Mouse (Mus musculus) adrenal gland, adult 10 weeks (tissue): ENCODE measurements around the gene Ccnd2. TPM values are rescaled to one million over a fixed set of nuclear protein-coding genes. Genes with fewer than 3 reads are reported as not detected.

Source experiments
- polyA plus RNA-seq: library from polyadenylated mRNA; stranded (reverse); fragments of 350-450 nt; fragmentation: Illumina TruSeq; extraction: RNeasy Lipid Tissue Mini Kit (QIAGEN cat#74804); gene quantifications from one replicate; pipeline ENCODE4 v1.2.3, GENCODE M21; 2014; ENCODE audit warnings: low read depth, low replicate concordance

Gene Ccnd2
- 243 TPM for polyA plus RNA-seq

DNA sequence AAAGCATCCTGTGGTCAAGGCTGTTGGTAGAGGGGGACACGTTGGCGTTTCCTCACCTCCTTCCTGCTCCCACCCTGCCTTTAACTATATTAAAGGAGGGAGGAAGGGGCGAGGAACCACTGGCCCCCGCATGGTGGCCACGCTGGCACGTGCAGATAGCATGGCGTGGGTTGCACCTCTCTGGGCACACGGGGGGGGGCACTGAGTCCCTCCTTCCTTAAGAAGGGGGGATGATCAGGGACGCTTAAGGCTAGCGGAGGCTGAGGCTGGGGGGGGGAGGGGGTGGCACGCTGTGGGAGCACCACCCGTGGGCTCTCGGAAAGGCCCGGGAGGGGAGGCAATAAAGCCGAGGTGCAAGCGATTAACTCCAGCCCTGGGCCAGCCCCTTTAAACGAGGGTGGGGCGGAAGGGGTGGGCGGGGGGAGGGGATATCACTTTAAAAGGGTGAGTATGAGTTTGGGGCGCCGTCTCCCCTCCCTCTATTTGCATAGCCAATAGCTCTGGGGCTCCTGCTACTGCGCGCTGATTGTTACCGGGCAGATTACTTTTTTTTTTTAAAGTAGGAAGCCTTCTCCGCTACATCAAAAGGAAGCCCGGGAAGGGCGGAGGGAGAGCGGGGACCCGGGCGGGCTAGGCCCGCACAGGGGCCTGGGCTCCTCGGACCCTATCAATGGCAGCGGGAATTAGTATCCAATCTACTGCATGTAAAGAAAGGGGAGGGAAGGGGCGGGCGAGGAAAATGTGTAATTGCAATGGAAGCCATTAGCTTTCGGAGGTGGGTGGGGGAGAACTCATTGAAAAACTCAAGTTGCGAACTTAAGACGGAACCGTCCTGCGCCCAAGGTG lies at the start of gene Ccnd2:
Ccnd2 (minus strand) TSS at position 88 of the 846 bp plus-strand sequence.

DNA sequence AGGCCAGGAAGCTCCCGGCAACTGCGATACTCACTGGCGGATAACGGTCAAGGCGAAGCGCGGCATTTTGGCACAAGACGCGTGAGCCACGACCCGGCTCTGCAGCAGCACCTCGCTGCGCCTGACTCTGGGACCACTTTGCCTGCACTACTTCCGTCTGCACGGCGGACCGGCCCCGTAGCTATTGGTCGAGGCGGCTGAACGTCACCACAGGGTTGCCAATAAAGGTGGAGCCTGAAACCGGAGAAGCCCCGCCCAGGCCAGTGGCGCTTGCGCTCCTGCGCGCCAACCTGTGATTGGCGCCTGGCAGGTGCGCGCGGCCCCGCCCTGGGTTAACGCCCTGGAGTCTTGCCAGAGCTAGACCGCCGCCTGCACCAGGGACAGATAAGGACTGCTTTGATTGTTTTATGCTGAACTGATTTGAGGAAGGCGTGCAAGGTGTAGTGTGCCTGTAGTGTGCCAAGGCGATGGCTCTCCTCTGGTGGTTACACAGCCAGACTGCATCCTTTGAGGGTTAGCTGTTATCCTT lies 42.5 kb downstream of the Ccnd2 start, which contains the start of gene Tigar:
Tigar (minus strand) TSS at position 156 of the 529 bp plus-strand sequence.

Other genes starting within 250 kb of the Ccnd2 start
- gene Dyrk4, start 230.4 kb downstream of the Ccnd2 start, polyA plus RNA-seq, result not detected
- 5.5 TPM for gene Rad51ap1, start 212.6 kb downstream of the Ccnd2 start, polyA plus RNA-seq
- 23.9 TPM for gene D6Wsu163e, start 212.2 kb downstream of the Ccnd2 start, polyA plus RNA-seq
- not detected for gene Fgf6, start 136.6 kb downstream of the Ccnd2 start, polyA plus RNA-seq
- gene Fgf23, start 79.3 kb downstream of the Ccnd2 start, polyA plus RNA-seq, result not detected
- gene Tigar, start 42.6 kb downstream of the Ccnd2 start, polyA plus RNA-seq, result 11.8 TPM